In the genomic region with DNA sequence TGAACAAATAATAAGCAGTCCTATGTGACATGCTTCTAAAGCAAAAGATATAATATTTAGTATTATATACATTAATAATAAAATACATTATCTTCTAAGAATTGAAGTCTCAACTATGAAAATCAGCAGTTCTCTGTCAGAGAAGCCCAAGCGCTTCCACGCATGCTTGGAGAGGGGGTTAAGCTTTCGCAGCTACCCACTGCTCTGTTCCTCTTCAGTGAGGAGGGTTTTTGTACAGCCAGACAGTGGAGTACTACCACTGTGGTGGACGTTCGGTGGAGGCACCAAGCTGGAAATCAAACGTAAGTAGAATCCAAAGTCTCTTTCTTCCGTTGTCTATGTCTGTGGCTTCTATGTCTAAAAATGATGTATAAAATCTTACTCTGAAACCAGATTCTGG, we compare ENCODE assay signal across 14 mouse cellular contexts.
"Had no signal": no experiment of that assay in that cellular context is flagged by ENCODE, and none has a peak within 500 bp of the region (broad histone marks: within the 10 kb centered on the region; RNA-seq: fewer than 3 reads in every experiment).

No protein-coding gene starts in this region.

- H3K27ac ChIP-seq: liver, embryonic 13.5 days; liver, embryonic 15.5 days; midbrain, embryonic 13.5 days; midbrain, embryonic 15.5 days; neural tube, embryonic 12.5 days had no signal

- DNase-seq: liver, embryonic 13.5 days; lung, adult 18-20 months; lung, embryonic 14.5 days; lung, postnatal 10 days; lung, postnatal 4 days; right cerebral cortex, postnatal 14 days; thymus, adult 18-20 months; thymus, postnatal 14 days; thymus, postnatal 36 days had no signal

- H3K9ac ChIP-seq: liver, embryonic 13.5 days; liver, embryonic 15.5 days; lung, embryonic 14.5 days; midbrain, embryonic 13.5 days; midbrain, embryonic 15.5 days; neural tube, embryonic 12.5 days had no signal

- H3K4me3 ChIP-seq: liver, embryonic 13.5 days; liver, embryonic 15.5 days; midbrain, embryonic 13.5 days; midbrain, embryonic 15.5 days; neural tube, embryonic 12.5 days had no signal

- ATAC-seq: midbrain, embryonic 13.5 days; midbrain, embryonic 15.5 days had no signal

- H3K4me2 ChIP-seq: liver, embryonic 13.5 days; liver, embryonic 15.5 days; lung, embryonic 14.5 days; midbrain, embryonic 11.5 days; midbrain, embryonic 13.5 days; midbrain, embryonic 15.5 days; neural tube, embryonic 12.5 days had no signal

- H3K36me3 ChIP-seq: liver, embryonic 13.5 days; liver, embryonic 15.5 days; midbrain, embryonic 13.5 days; midbrain, embryonic 15.5 days; neural tube, embryonic 12.5 days had no signal

- H3K27me3 ChIP-seq: liver, embryonic 13.5 days; liver, embryonic 15.5 days; midbrain, embryonic 13.5 days; midbrain, embryonic 15.5 days; neural tube, embryonic 12.5 days had no signal

- H3K4me1 ChIP-seq: midbrain, embryonic 13.5 days; midbrain, embryonic 15.5 days; neural tube, embryonic 12.5 days had no signal

- H3K9me3 ChIP-seq: liver, embryonic 13.5 days; liver, embryonic 15.5 days; midbrain, embryonic 13.5 days; midbrain, embryonic 15.5 days; neural tube, embryonic 12.5 days had no signal
